Mouse (Mus musculus): ENCODE results near the gene Flad1. TPM values are rescaled to one million over a fixed set of nuclear protein-coding genes. Genes with fewer than 3 reads are reported as not detected.

The Flad1 gene
- polyA plus RNA-seq, 1 experiment from 2014 or later: 36.3 TPM

Other genes starting within 250 kb of the Flad1 start
- 25.0 and 26.2 TPM in 2 replicates for gene Clk2, start 247.1 kb downstream of the Flad1 start, polyA plus RNA-seq (2015; fragmentation: Nextera tagmentation; extraction: Ambion mirVana)
- 102 and 109 TPM in 2 replicates for gene Scamp3, start 234.4 kb downstream of the Flad1 start, polyA plus RNA-seq (2015; fragmentation: Nextera tagmentation; extraction: Ambion mirVana)
- 15.1 and 23.0 TPM in 2 replicates for gene Fam189b, start 228.7 kb downstream of the Flad1 start, polyA plus RNA-seq (2015; fragmentation: Nextera tagmentation; extraction: Ambion mirVana)
- 34.6 and 36.3 TPM in 2 replicates for gene Gba, start 208.9 kb downstream of the Flad1 start, polyA plus RNA-seq (2015; fragmentation: Nextera tagmentation; extraction: Ambion mirVana)
- 79.2 and 96.1 TPM in 2 replicates for gene Thbs3, start 196.7 kb downstream of the Flad1 start, polyA plus RNA-seq (2015; fragmentation: Nextera tagmentation; extraction: Ambion mirVana)
- 196 and 201 TPM in 2 replicates for gene Mtx1, start 184.8 kb downstream of the Flad1 start, polyA plus RNA-seq (2015; fragmentation: Nextera tagmentation; extraction: Ambion mirVana)
- 2.8 and 3.1 TPM in 2 replicates for gene Muc1, start 182.8 kb downstream of the Flad1 start, polyA plus RNA-seq (2015; fragmentation: Nextera tagmentation; extraction: Ambion mirVana)
- gene Krtcap2, start 165.9 kb downstream of the Flad1 start, polyA plus RNA-seq (2015; fragmentation: Nextera tagmentation; extraction: Ambion mirVana): 221 and 237 TPM in 2 replicates
- gene Trim46, start 165.6 kb downstream of the Flad1 start, polyA plus RNA-seq (2015; fragmentation: Nextera tagmentation; extraction: Ambion mirVana): 36.6 and 43.2 TPM in 2 replicates
- 100 and 106 TPM in 2 replicates for gene Dpm3, start 152.5 kb downstream of the Flad1 start, polyA plus RNA-seq (2015; fragmentation: Nextera tagmentation; extraction: Ambion mirVana)
- 25.8 and 32.7 TPM in 2 replicates for gene Slc50a1, start 141.3 kb downstream of the Flad1 start, polyA plus RNA-seq (2015; fragmentation: Nextera tagmentation; extraction: Ambion mirVana)
- gene Efna1, start 130.7 kb downstream of the Flad1 start, polyA plus RNA-seq (2015; fragmentation: Nextera tagmentation; extraction: Ambion mirVana): 9.5 and 10.9 TPM in 2 replicates
- 18.7 and 23.4 TPM in 2 replicates for gene Efna3, start 88.9 kb downstream of the Flad1 start, polyA plus RNA-seq (2015; fragmentation: Nextera tagmentation; extraction: Ambion mirVana)
- 16.0 and 16.3 TPM in 2 replicates for gene Efna4, start 73.8 kb downstream of the Flad1 start, polyA plus RNA-seq (2015; fragmentation: Nextera tagmentation; extraction: Ambion mirVana)
- gene Adam15, start 61.9 kb downstream of the Flad1 start, polyA plus RNA-seq (2015; fragmentation: Nextera tagmentation; extraction: Ambion mirVana): 24.1 and 27.5 TPM in 2 replicates
- gene Dcst2, start 49.9 kb downstream of the Flad1 start, polyA plus RNA-seq (2015; fragmentation: Nextera tagmentation; extraction: Ambion mirVana): 0.06 and 0.13 TPM in 2 replicates
- 0.37 and 0.57 TPM in 2 replicates for gene Dcst1, start 46.6 kb downstream of the Flad1 start, polyA plus RNA-seq (2015; fragmentation: Nextera tagmentation; extraction: Ambion mirVana)
- 0.41 and 0.67 TPM in 2 replicates for gene Zbtb7b, start 17.1 kb downstream of the Flad1 start, polyA plus RNA-seq (2015; fragmentation: Nextera tagmentation; extraction: Ambion mirVana)
- 0.52 and 0.55 TPM in 2 replicates for gene Lenep, start 9.1 kb downstream of the Flad1 start, polyA plus RNA-seq (2015; fragmentation: Nextera tagmentation; extraction: Ambion mirVana)
- 352 TPM in 2 replicates for gene Cks1b, start 6.5 kb upstream of the Flad1 start, polyA plus RNA-seq (2015; fragmentation: Nextera tagmentation; extraction: Ambion mirVana)
- gene Shc1, start 6.6 kb upstream of the Flad1 start, polyA plus RNA-seq (2015; fragmentation: Nextera tagmentation; extraction: Ambion mirVana): 15.9 and 16.7 TPM in 2 replicates
- gene Pygo2, start 18.3 kb upstream of the Flad1 start, polyA plus RNA-seq (2015; fragmentation: Nextera tagmentation; extraction: Ambion mirVana): 30.4 and 32.4 TPM in 2 replicates
- 10.2 TPM in 2 replicates for gene Pbxip1, start 24.8 kb upstream of the Flad1 start, polyA plus RNA-seq (2015; fragmentation: Nextera tagmentation; extraction: Ambion mirVana)
- gene Pmvk, start 42.7 kb upstream of the Flad1 start, polyA plus RNA-seq (2015; fragmentation: Nextera tagmentation; extraction: Ambion mirVana): 73.3 and 75.0 TPM in 2 replicates
- 3.5 and 4.3 TPM in 2 replicates for gene Kcnn3, start 108.3 kb upstream of the Flad1 start, polyA plus RNA-seq (2015; fragmentation: Nextera tagmentation; extraction: Ambion mirVana)

Measured in forebrain, embryonic 13.5 days (tissue).